Mouse (Mus musculus) ovary, postnatal 36 days (tissue): ENCODE measurements around the gene Slc17a4.

ENCODE experiments used
- DNase-seq: peaks from one replicate; pipeline ENCODE4 v3.0.0; 2022; ENCODE audit warnings: low spot score, mixed read lengths

The Slc17a4 gene

DNA sequence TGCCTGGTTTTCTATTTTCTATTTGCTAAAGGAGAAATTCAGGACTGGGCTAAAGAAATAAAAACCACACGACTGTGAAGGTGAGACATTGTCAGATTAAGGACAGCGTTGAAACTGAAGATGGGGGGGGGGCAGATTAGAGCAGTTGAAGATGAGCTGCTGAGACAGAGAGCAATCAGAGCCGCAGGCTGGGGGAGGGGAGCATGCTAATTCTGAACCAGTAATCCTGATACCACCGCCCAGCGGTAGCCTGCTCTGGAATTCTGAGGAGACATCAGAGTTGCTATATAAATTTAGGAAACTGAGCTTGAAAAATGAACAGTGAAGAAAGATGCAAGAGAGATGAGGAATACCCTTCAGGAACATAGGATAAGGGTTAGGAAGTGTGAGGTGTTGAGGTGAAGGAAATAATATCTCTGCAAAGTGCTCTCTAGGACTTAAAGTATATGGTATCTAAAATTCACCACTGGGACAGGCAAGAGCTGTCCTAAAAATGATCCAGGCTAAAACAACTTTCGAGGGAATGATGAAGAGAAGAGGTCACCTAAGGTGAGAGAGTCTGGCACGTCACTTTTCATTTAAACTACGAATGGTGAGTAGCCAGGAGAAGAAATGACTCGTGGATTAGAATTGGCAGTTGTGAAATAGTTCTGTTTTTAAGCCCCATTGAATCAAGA, 22.1 kb downstream of the Slc17a4 start:
- DNase-seq, result no peak

- no peak for DNase-seq
Measured at GRCm38 (mm10) chr13:23889011-23889605, 25.7 kb downstream of the Slc17a4 start.

GRCm38 (mm10) chr13:23887026-23887725, 27.6 kb downstream of the Slc17a4 start:
- DNase-seq, result no peak

DNA sequence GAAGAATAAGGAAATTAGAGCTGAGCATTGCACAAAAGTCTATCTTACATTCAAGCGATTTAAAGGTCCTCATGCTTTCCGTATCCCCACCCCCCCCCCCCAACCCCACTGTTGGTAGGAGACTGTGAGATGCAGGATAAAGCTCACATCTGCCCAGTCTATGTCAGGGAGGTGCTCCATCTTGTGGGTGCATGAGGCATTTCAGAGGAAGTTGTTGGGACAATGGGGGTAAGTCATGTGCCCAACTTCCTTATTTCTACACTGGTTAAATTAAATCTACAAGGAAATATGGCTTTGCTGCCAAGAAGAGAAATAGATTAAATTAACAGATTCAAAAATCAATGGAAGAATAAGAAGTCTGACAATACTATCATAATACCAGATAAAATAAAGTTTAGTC, 29.3 kb downstream of the Slc17a4 start:
- no peak for DNase-seq

- no peak for DNase-seq
Measured at GRCm38 (mm10) chr13:23879636-23880035, 35.2 kb downstream of the Slc17a4 start.

GRCm38 (mm10) chr13:23879106-23879505, 35.7 kb downstream of the Slc17a4 start:
- no peak for DNase-seq

DNA sequence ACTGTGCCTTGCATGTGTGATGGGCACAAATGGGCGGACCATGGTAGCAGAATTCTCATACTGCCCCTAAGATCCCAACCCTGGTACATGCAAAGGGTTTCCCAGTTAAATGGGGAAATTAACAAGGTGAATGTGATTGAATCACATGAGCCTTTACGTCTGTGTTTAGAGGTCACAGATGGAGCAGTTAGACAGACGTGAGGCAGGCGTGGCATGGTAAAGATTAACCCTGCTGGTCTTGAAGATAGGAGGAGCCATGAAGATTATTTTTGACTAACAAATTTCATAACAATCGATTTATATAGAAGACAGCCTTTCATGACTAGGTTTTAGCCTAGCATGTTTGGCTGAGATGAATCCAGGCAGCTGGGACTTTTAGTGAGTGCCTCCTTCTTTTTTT, 41.7 kb downstream of the Slc17a4 start:
- DNase-seq, result no peak

GRCm38 (mm10) chr13:23869996-23870395, 44.8 kb downstream of the Slc17a4 start:
- no peak for DNase-seq

DNA sequence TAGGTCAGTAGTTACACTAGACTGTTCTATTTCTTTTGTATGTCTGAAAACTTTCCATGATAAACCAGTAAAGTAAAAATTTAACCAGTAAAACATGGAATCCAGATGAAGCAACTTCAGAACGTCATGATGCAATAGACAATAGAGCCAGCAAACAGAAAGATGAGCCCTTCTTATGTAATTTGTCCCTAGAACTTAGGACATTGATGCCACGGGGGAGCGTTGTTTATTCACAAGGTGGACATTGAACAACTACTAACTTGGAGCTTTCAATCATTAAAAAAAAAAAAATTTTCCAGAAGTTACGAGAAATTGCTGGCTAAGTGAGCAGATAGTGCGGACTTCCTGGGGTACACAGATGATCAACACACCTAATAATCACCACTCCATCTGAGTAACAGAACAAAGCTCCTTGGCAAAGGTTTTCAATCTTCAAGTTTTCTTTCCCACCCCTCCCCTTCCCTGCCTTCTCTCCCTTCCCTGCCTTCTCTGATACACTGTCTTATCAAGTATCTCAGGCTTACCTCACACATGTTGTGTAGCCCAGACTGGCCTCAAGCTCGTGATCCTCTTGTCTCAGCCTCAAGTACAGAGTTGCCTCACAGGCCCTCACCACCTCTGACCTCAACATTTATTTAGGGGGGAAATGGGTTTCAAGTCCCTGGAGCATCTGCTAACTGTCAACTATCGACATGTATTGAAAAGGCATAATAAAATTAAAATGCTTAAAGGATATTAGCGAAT, 45.8 kb downstream of the Slc17a4 start:
- DNase-seq, result no peak

- DNase-seq, result no peak
Measured at GRCm38 (mm10) chr13:23867405-23867804, 47.4 kb downstream of the Slc17a4 start, which contains the start of gene Slc17a1. Gene Slc17a1 (plus strand): TSS chr13:23867750.

DNA sequence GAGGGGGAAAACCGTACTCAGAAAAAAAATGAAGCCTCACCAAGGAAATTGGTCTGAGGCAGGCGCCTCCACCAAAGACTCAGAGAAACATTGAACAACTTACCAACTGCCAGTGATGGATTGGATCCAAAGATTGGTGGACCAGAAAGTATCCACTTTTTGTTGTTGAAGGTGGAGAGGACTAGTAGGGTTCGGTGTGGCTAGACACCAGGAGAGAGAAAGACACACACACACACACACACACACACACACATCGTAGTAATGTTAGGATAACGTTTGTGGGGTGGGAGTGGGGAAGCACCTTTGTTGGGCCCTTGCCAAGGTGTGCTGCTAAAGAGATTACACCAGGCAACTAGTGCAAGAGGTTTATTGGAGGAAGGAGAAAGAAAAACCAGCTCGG, 47.8 kb downstream of the Slc17a4 start:
- DNase-seq, result no peak

GRCm38 (mm10) chr13:23866086-23866710, 48.6 kb downstream of the Slc17a4 start:
- DNase-seq, result no peak

DNA sequence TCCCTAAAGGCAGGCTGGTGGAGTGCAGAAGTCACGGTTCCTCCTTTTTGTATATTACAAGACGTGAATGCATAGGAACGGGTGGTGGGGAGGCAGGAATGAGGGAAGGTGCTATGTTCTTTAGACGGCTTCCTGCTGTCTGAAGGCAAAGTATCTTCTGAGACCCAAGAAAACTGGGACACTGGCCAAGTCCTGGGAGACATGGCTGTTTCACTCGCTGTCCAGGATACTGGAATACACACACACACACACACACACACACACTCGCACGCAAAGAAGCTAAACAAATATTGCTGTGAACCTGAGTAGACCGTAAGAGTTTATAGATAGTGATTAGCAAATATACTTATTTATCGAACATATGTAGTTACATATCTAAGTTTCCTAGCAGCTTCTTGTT, 50.1 kb downstream of the Slc17a4 start:
- DNase-seq, result no peak

GRCm38 (mm10) chr13:23861815-23862214, 53.0 kb downstream of the Slc17a4 start:
- DNase-seq, result no peak

- DNase-seq, result no peak
Measured at GRCm38 (mm10) chr13:23856401-23856800, 58.4 kb downstream of the Slc17a4 start.

GRCm38 (mm10) chr13:23849299-23849698, 65.5 kb downstream of the Slc17a4 start:
- no peak for DNase-seq
